Mouse (Mus musculus): ENCODE measurements at regions not wholly inside any gene's neighbourhood (a gene's known extent, or its start where the extent isn't known, plus 50 kb on each side); places are given as distances from the start of the nearest gene placed in this dataset.
"Not testable (repeated sequence)": the region's sequence is repeated elsewhere in the genome, so short reads cannot be mapped to it uniquely, and the experiment has no call there.

DNA sequence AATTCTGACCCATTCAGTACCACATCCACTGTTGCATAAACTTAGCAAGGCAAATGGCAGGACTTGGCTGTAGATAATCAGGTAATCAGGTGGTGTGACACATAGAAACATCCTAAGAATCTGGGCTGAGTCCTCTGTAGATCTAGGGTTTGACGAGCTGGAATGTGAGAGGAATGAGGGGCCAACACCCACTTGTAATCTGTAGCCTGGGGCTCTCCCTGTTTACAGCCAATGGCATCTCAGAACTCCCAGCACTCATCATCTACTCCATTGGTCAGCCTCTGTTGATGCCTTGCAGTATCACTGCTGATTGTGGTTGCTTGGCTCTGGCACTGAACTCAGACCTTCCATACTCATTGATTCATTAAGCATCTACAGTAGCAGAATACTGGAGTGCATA is 460.7 kb downstream of the Tns1 start:
- intact Hi-C loops (cut with DNase I) = no loop called here

DNA sequence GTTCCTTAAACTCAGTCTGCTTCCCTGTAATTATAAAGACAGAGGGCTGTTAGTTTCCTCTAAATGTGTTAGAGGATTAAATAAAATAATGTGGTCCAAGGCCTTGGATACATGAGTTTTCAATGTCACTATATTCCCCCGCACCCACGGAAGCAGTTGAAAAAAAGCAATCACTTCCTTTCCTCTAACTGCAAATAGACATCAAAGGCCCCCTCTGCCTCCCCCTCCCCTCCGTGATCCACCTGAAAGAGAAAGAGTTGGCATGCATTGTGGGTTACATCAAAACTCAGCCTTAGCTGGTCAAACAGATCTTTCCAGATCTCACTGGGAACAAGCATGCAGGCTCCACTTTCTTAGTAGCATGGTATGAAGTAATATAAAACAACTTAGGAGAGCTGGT is 479.2 kb downstream of the Tns1 start:
- intact Hi-C loops (cut with DNase I) = no loop called here

DNA sequence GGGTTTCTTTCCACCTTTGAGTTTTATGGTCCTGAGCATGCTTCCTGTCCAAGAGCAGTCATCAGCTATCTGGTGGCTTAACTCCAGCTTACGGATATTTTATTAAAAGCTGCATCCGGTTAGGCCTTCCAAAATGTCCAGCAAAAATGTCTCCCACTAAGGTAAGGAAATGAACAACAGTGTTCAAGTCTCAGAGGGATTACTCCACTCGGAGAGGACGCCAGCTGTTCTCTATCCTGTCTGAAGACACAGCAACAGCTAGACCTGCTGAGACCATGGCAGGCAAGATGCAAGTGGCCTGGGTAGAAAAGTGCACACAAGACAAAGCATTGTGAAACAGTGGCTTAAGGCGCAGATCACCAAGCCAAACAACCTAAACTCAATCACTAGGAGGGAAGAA is 479.9 kb downstream of the Tns1 start:
- intact Hi-C loops (cut with DNase I) = no loop called here

GRCm38 (mm10) chr1:73643431-73643830 is 480.8 kb downstream of the Tns1 start:
- intact Hi-C loops (cut with DNase I) = no loop called here

- intact Hi-C loops (cut with DNase I) = no loop called here
Observed at GRCm38 (mm10) chr1:73642691-73643109, 481.5 kb downstream of the Tns1 start.

- intact Hi-C loops (cut with DNase I) = no loop called here
Observed at GRCm38 (mm10) chr1:73641456-73641855, 482.8 kb downstream of the Tns1 start.

GRCm38 (mm10) chr1:73640726-73641451 is 483.4 kb downstream of the Tns1 start:
- intact Hi-C loops (cut with DNase I) = no loop called here

DNA sequence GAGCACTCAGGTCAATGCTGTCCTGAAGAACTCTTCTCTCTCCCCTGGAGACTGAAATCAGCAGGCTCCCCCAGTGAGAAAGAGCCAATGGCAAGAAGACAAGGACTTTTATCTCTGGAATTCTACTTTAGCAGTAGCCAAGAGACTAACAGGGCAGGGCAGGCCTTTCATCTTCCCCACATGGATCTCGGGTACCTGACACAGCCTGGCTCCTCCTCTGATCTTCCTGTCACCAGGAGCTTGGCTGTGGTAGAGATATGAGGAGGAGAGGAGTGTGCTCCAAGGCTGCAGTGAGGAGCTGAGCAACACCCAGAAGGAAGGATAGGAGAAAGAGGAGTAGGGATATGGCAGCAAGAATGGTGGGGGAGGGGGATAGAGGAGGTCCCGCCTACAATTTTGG is 488.5 kb downstream of the Tns1 start:
- intact Hi-C loops (cut with DNase I) = no loop called here

DNA sequence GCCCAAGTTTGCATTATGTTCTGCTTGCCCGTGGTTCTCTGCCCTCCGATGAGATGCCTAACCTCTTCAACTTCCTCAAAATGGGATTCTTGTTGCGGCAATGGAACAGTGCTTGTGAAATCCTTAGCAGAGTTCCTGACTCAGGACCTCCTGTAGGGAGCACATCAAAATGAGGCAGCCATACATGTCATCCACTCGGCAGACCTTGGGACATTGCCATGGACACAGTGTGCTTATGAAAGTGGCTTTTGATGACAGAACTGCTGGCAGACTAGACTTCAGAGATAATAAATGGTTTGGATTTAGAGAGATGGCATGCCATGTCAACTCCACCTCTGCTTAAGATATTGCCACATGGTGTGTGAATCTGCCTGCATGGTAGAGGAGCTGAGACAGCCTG is 489.4 kb downstream of the Tns1 start:
- intact Hi-C loops (cut with DNase I) = no loop called here

GRCm38 (mm10) chr1:73633071-73633470 is 491.2 kb downstream of the Tns1 start:
- intact Hi-C loops (cut with DNase I) = no loop called here

DNA sequence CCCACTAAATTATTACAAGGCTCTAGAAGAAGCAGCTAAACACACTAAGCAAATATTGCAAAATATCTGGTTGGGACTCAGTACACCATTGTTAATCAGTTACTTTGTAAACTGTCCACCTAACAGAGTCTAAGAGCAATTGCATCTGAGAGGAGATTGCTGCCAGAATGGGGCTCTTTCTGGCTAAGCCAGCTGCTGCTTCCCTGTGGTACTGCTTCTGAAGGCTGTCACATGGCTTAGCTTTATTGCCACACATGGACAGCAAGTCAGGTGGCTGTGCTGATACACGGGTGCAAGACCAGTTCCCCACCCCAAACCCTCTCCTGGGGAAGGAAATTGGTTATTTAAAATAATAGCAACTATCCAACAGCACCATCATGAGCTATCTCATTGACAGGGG is 493.9 kb downstream of the Tns1 start:
- intact Hi-C loops (cut with DNase I) = no loop called here

- intact Hi-C loops (cut with DNase I) = no loop called here
Observed at GRCm38 (mm10) chr1:73625365-73625764, 498.9 kb downstream of the Tns1 start.

GRCm38 (mm10) chr1:73621121-73621520 is 503.1 kb downstream of the Tns1 start:
- intact Hi-C loops (cut with DNase I) = not testable (repeated sequence)

DNA sequence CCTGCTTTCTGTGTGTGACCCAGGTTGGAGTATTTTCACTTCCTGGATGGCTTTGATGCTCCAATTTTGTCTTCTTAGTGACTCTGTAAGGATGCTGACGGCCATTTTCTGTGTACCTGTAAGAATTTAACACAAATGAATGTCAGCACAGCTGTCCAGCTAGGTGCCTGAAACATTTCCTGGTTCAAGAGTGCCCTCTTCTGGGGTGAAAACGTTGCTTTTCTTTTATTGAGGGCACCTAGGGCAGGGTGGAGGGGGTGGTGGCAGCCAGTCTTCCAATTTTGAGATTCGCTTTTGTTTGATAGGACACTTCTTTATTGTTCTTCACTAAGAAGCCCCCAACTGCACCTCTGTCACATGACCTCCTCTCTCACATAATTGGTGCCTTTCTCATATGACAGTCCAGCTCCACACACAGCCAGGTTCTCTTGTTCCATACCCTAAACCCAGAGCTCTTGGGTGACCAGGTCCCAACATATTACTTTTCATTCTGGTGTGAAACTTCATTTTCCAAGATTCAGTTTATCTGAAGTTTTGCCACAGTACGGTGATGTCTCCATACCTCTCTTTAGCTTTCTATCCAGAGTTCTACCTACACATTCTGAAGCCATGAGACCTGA is 505.6 kb downstream of the Tns1 start:
- intact Hi-C loops (cut with DNase I) = loop anchor here (5.0 kb wide), 3 partner anchors 209 to 741 kb away; no protein-coding TSS in a partner anchor

DNA sequence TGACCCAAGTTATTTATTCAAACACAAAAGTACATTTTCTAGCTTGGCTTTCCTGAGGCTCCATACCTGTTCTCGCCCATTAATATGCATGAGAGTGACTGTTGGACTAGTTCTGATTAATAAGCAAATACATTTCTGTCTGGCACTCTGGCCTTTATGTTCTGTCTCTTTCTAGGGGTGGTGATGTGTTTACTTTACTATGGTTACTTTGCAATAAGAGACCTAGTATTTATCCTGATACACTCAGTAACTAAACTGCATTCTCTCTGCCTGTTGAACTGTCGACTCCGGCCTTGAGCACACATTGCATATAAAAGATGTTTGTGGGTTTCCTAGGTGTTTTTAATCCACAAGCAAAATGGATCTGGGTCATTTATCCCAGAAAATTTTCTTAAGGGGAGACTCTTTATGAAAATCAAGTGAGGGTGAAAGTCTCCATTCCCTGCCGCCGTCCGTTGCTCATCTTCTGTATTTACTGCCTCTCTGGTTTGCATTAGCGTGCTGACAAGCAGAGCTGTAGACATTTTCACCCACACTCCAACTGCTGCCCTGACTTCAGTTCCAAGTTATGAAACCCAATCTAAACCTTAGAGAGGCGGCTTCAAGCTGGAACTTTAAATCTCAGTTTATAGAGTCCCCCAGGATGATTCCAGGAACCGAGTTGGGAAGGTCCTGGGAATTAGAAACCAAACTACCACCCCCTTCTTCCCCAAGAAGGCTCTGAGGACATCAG is 530.4 kb downstream of the Tns1 start:
- intact Hi-C loops (cut with DNase I) = no loop called here

DNA sequence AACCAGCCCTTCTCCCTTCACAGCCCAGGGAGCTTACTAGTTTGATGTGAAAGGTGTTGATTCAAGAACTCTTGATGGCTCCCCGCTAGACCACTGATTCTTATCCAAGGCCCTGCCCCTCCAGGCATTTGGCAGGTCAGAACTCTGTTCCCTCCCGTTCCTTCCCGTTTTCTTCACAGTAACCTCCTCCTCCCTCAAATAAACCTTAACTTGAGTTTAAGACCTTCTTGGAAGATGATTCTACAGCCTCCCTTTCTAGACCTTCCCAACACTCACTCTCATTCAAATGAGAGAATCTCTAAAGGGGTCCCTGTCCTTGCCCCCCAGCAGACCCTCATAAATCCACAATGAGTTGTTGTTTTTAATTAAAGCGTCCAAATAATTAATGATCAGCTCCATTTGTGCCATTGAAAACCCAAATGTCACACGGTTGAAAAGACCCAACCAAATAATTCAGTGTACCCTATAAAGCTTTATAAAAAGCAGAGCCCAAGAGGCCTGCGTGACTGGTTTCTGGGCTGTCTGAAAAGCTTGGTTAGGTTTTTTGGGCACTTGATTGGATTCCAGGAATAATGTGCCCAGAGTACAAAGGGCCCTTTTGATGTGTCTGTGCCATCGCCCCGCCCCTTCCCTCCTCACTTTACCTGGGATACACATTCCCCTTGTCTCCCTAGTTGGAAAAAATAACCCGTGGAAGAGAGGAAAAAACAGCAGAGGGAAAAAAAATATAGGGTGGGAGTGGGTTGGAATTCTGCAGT is 532.7 kb downstream of the Tns1 start:
- intact Hi-C loops (cut with DNase I) = no loop called here

DNA sequence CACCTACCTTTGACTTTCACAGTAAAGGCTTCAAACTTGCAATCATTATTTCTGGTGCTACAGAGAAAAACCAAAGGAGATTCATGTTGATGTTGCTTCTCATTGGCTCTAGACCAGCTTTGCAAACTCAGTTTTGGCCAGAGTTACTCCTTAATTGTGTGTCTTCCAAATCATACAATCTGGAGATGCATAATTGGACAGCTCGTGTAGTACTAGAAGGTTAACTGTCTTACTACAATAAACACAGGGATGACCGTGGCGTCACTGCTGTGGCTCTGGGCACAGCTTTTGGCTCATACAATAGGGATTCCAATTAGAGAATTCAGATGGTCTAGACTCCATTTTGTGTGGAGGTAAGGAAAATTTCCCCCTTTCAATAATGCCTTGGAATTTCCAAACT is 544.6 kb downstream of the Tns1 start:
- intact Hi-C loops (cut with DNase I) = no loop called here

GRCm38 (mm10) chr1:73577019-73577418 is 547.2 kb downstream of the Tns1 start:
- intact Hi-C loops (cut with DNase I) = no loop called here

DNA sequence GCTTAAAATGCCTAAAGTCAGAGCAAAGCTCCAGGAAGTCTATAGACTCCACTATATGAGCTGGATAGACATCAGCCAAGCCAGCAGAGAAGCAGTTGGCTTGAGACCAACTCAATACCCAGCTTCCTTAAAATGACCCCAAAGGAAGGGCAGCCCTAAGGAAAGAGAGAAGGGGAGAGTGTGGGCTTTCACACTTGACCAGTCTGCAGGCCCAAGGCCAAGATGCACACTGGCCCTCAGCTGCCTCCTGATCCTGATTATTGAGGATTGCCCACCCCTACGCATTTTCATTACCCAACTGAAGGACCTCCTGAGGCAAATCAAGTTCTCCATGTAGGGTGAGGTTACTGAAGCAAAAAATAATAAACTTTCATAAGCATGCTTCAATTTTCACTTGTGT is 548.6 kb downstream of the Tns1 start:
- intact Hi-C loops (cut with DNase I) = no loop called here

DNA sequence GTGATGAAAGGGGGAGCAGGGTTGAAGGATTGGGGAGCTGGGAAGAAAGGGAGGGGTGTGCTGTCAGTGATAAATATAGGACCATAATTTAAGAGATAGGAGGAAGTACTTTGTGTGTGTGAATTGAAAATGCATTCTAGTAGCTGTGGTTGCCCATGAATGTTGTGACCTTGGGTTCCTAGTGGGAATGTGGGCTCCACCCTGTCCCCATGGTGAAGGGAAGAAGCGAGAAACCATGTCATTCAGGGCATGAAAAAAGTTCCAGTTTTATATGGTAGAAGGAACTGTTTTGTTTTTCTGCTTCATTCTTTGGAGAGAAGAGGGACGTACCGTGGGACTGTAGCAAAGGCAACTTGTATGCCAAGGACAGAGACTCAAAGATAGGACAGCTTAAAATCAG is 553.3 kb downstream of the Tns1 start:
- intact Hi-C loops (cut with DNase I) = no loop called here

DNA sequence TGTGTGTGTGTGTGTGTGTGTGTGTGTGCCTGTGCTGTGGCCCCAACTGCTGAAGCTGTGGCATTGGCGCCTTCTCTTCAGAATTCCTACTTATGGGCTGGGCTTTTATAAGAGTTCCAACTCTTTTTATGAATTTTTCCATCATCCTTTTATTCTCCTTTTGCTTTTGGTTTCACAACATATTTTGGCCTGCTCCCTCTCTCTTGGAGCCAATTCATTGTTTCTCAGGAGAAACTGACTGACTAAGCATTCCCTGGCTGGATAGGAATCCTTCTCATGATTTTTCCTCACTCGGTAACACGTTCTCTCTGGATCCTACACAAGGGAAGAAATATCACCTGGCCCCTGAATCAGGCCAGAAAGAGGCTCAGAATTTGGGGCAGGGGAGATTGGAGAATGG is 551.1 kb upstream of the Tnp1 start:
- intact Hi-C loops (cut with DNase I) = no loop called here

- intact Hi-C loops (cut with DNase I) = no loop called here
Observed at GRCm38 (mm10) chr1:73560594-73560993, 544.9 kb upstream of the Tnp1 start.

Data from adrenal gland (tissue).